Comparison of ENCODE assay signal across 8 mouse cellular contexts in the genomic region with DNA sequence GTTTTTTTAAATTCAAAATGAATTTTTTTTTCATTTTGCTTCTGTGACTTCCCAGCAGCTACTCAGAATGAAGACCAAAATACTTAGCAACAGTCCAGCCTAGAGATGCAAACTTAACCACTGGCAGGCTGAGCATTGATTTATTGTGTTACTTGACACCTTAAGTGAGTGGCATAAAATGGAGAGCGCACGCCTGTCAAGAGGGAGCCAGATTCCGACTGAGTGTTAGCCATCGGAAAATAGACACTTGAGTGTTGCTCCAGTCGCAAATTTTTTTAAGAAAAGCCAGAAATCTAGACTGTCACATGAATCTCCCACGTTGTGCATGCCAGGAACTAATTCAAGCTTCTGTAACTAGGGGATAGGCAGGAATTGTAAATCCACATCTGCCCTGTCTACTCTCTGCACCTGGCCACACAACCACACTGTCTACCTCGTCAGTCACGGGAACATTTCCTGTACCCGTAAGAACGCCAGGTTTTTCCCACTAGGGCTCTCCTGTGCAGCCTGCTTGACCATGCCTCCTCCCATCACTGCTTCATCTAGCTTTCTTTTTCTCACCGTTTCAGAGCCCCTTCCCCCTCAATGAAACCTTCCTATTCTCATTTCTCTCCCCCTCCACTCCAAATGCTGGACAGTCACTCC. TPM values are rescaled to one million over a fixed set of nuclear protein-coding genes. Genes with fewer than 3 reads are reported as not detected.
A peak's percentile ranks its signal among the peaks of the same experiment; 100 is the strongest.
DNase-seq lines count a peak whose midpoint lies in the region; ATAC-seq and TF ChIP-seq lines count a peak whose summit lies in the region.

No protein-coding gene starts in this region.

- TF ChIP-seq CTCF in kidney, adult 2 months (conservative IDR thresholded peaks at IDR 0.05; ENCODE audit: insufficient read depth, insufficient read length, low read depth, low read length) = no peak

- H3K27ac ChIP-seq in kidney, adult 2 months (ENCODE audit: insufficient read depth, low read depth, low read length) = no peak overlapping the region
- no peak overlapping the region for H3K27ac ChIP-seq in embryonic facial prominence, embryonic 12.5 days
- no peak overlapping the region for H3K27ac ChIP-seq in intestine, embryonic 14.5 days (ENCODE audit: low read depth)
- no peak overlapping the region for H3K27ac ChIP-seq in midbrain, embryonic 16.5 days (ENCODE audit: low read length)

- H3K9me3 ChIP-seq in embryonic facial prominence, embryonic 12.5 days = no peaks in the 10 kb centered on the region
- no peaks in the 10 kb centered on the region for H3K9me3 ChIP-seq in intestine, embryonic 14.5 days (ENCODE audit: control insufficient read depth, low read length)
- no peaks in the 10 kb centered on the region for H3K9me3 ChIP-seq in midbrain, embryonic 16.5 days (replicated peaks; ENCODE audit: control insufficient read depth, low read length, poor library complexity, severe bottlenecking)

- WGBS in kidney, adult 2 months = 17% methylated on average over 11 of the region's 11 CpGs
- 15% methylated on average over 11 of the region's 11 CpGs for WGBS in embryonic facial prominence, embryonic 12.5 days
- 7% methylated on average over 11 of the region's 11 CpGs for WGBS in intestine, embryonic 14.5 days
- WGBS in midbrain, embryonic 16.5 days = 13% methylated on average over 11 of the region's 11 CpGs

- peak overlapping the region; percentile 88 for H3K4me2 ChIP-seq in embryonic facial prominence, embryonic 12.5 days (replicated peaks)
- peak overlapping the region; percentile 73 for H3K4me2 ChIP-seq in intestine, embryonic 14.5 days (ENCODE audit: low read length)
- H3K4me2 ChIP-seq in midbrain, embryonic 16.5 days (ENCODE audit: low read length) = peak overlapping the region; percentile 82

- intact Hi-C loops in left cerebral cortex, postnatal 36 days (cut with DNase I) = loop anchor here (10.0 kb wide), 2 partner anchors 107 to 497 kb away; no protein-coding TSS in a partner anchor

- peaks cover 27% of the 10 kb centered on the region for H3K4me1 ChIP-seq in kidney, adult 2 months (ENCODE audit: control insufficient read depth, insufficient read depth, low read length)
- H3K4me1 ChIP-seq in embryonic facial prominence, embryonic 12.5 days = peaks cover 26% of the 10 kb centered on the region
- peaks cover 24% of the 10 kb centered on the region for H3K4me1 ChIP-seq in intestine, embryonic 14.5 days (replicated peaks; ENCODE audit: control insufficient read depth, insufficient read depth, low read length)
- peaks cover 27% of the 10 kb centered on the region for H3K4me1 ChIP-seq in midbrain, embryonic 16.5 days (ENCODE audit: control insufficient read depth, insufficient read depth, low read length)

- H3K9ac ChIP-seq in embryonic facial prominence, embryonic 12.5 days = peak overlapping the region; percentile 27; the same call in 1 of the 2 replicates
- no peak overlapping the region for H3K9ac ChIP-seq in intestine, embryonic 14.5 days (ENCODE audit: low read length)
- 0 out of 2 replicates have a peak overlapping the region, but pooled peaks have one; percentile 25 for H3K9ac ChIP-seq in midbrain, embryonic 16.5 days (ENCODE audit: low read depth, low read length)

- no peaks in the 10 kb centered on the region for H3K27me3 ChIP-seq in kidney, adult 2 months (replicated peaks; ENCODE audit: control insufficient read depth, insufficient read depth, low read length)
- H3K27me3 ChIP-seq in embryonic facial prominence, embryonic 12.5 days = no peaks in the 10 kb centered on the region
- H3K27me3 ChIP-seq in intestine, embryonic 14.5 days (replicated peaks; ENCODE audit: control insufficient read depth, insufficient read depth, low read length) = no peaks in the 10 kb centered on the region
- no peaks in the 10 kb centered on the region for H3K27me3 ChIP-seq in midbrain, embryonic 16.5 days (ENCODE audit: control insufficient read depth, insufficient read depth, low read depth, low read length)

- TF ChIP-seq POLR2A in kidney, adult 2 months (IDR thresholded peaks at IDR 0.05; ENCODE audit: low read depth, low read length) = no peak

- no peaks in the 10 kb centered on the region for H3K36me3 ChIP-seq in kidney, adult 2 months (ENCODE audit: control insufficient read depth, insufficient read depth, low read length)
- H3K36me3 ChIP-seq in embryonic facial prominence, embryonic 12.5 days = no peaks in the 10 kb centered on the region
- no peaks in the 10 kb centered on the region for H3K36me3 ChIP-seq in intestine, embryonic 14.5 days (ENCODE audit: control insufficient read depth, insufficient read depth, low read length)
- H3K36me3 ChIP-seq in midbrain, embryonic 16.5 days (ENCODE audit: control insufficient read depth, insufficient read depth, low read length) = no peaks in the 10 kb centered on the region

- peak overlapping the region; percentile 26; the same call in 1 of the 2 replicates for H3K4me3 ChIP-seq in kidney, adult 2 months (ENCODE audit: insufficient read depth, low read depth, low read length)
- peak overlapping the region; percentile 23 for H3K4me3 ChIP-seq in embryonic facial prominence, embryonic 12.5 days
- H3K4me3 ChIP-seq in intestine, embryonic 14.5 days (ENCODE audit: low read depth, low read length) = peak overlapping the region; percentile 97; the same call in 1 of the 2 replicates
- peak overlapping the region; percentile 31 for H3K4me3 ChIP-seq in midbrain, embryonic 16.5 days (ENCODE audit: low read depth, low read length)

- DNase-seq in kidney, adult 2 months = no peak
- no peak for DNase-seq in kidney, postnatal 10 days
- no peak for DNase-seq in intestine, embryonic 14.5 days (ENCODE audit: low spot score)
- no peak for DNase-seq in layer of hippocampus, postnatal 14 days (ENCODE audit: low spot score in 2 of 2)
- DNase-seq in thymus, postnatal 10 days (ENCODE audit: low spot score in 2 of 2) = no peak
- DNase-seq in left cerebral cortex, postnatal 36 days (ENCODE audit: low spot score in 2 of 2) = no peak

- ATAC-seq in embryonic facial prominence, embryonic 12.5 days (ENCODE audit: insufficient number of reproducible peaks, insufficient read depth, low FRiP score, low TSS enrichment) = no peak
- ATAC-seq in intestine, embryonic 14.5 days (replicated peaks; ENCODE audit: low FRiP score, low TSS enrichment, low read depth) = no peak
- no peak for ATAC-seq in midbrain, embryonic 16.5 days

RNA-seq across cellular contexts. Expression of gene Man1a2, which starts 3.7 kb away (rescaled TPM):
- polyA plus RNA-seq in kidney, adult 2 months (2012; rRNA removed) = 8.7 and 9.5 TPM in 2 replicates
- 83.0 and 94.5 TPM in 2 replicates for polyA plus RNA-seq in embryonic facial prominence, embryonic 12.5 days (2016; fragmentation: Nextera tagmentation; extraction: Ambion mirVana)
- polyA plus RNA-seq in intestine, embryonic 14.5 days (2014; fragmentation: Nextera tagmentation; extraction: Ambion mirVana) = 79.1 and 97.2 TPM in 2 replicates
- polyA plus RNA-seq in midbrain, embryonic 16.5 days (2015; fragmentation: Nextera tagmentation; extraction: Ambion mirVana) = 30.7 and 32.7 TPM in 2 replicates
- 100 to 1,000 TPM; 124 to 128 TPM for total RNA-seq in layer of hippocampus, postnatal 14 days (2021)
- total RNA-seq in left cerebral cortex, postnatal 36 days (2021) = 100 to 1,000 TPM; 170 to 172 TPM

Comparison
In these comparisons a context has a peak if more than half of its experiments do, and no peak if none do; other contexts are left out.
1. H3K4me3 ChIP-seq: peak in every context shown above with its lines; median percentile 97 in intestine, embryonic 14.5 days; 31 in midbrain, embryonic 16.5 days; 26 in kidney, adult 2 months; 23 in embryonic facial prominence, embryonic 12.5 days.